Mouse (Mus musculus): ENCODE measurements around the gene Togaram2. TPM values are rescaled to one million over a fixed set of nuclear protein-coding genes. Genes with fewer than 3 reads are reported as not detected.
"Not testable (repeated sequence)": the region's sequence is repeated elsewhere in the genome, so short reads cannot be mapped to it uniquely, and the experiment has no call there.

Gene Togaram2
- polyA plus RNA-seq (2015; fragmentation: Nextera tagmentation; extraction: Ambion mirVana) = 0.06 TPM in 1 of 2 replicates, not detected in the other

DNA sequence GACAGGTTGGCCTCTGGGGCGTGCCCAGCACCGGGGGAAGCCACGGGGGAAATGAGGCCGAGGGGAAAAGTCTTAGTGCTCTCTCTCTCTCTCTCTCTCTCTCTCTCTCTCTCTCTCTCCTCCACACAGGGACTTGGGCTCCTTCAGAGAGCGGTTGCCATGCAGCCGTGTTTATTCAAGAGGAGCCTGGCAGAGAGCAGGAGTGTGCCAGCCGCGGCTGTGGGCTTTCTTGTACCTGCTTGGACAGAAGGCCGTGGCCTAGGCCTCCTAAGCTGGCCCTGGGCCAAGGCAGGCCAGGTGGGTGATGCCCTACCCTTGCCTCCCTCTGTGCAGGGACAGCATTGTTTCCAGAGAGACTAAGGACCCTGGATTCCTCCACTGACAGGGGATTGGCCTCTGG is at the start of gene Togaram2:
Gene Togaram2 (plus strand): TSS at position 170 of the 400 bp plus-strand sequence.
- Histone ChIP-seq H3K36me3 (no peaks in the 10 kb centered on the region), H3K9me3 (0 out of 2 replicates have a peak, but pooled peaks cover 4% of the 10 kb centered on the region), H3K4me2 (replicated peaks) (no peak within 1 kb of the TSS), H3K27me3 (no peaks in the 10 kb centered on the region), H3K4me3 (no peak within 1 kb of the TSS), H3K4me1 (no peaks in the 10 kb centered on the region), H3K9ac (peak within 1 kb of the TSS; percentile 19; the same call in 1 of the 2 replicates), H3K27ac (no peak within 1 kb of the TSS)
- WGBS = 68% methylated on average over 9 of the region's 9 CpGs
- no peak for ATAC-seq (ENCODE audit: low FRiP score, low read depth)

DNA sequence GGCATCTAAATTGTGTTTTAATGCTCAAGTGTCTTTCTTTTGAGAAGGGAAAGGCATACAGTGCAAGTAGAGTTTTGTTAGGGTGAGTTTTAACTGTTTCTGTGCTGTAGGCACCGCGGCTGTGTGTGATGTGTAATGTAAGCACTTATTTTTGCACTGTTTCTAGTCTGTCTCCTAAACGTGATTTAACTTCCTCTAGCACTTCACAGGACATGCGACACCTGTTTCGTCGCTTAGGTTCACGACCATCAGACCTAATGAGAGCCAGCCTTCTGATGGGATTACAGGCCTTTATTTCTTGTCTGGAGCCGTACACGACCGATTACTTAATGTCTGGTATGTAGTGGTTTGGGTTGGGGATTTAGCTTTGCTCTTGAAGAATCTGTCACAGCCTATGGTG is 41.3 kb upstream of the Togaram2 start:
- WGBS = 62% methylated on average over 10 of the region's 10 CpGs
- Histone ChIP-seq H3K4me2 (replicated peaks) (no peak overlapping the region), H3K27ac (no peak overlapping the region), H3K36me3 (peaks cover 79% of the 10 kb centered on the region), H3K4me1 (no peaks in the 10 kb centered on the region), H3K9ac (no peak overlapping the region), H3K9me3 (no peaks in the 10 kb centered on the region), H3K4me3 (no peak overlapping the region), H3K27me3 (no peaks in the 10 kb centered on the region)
- ATAC-seq (ENCODE audit: low FRiP score, low read depth) = no peak

DNA sequence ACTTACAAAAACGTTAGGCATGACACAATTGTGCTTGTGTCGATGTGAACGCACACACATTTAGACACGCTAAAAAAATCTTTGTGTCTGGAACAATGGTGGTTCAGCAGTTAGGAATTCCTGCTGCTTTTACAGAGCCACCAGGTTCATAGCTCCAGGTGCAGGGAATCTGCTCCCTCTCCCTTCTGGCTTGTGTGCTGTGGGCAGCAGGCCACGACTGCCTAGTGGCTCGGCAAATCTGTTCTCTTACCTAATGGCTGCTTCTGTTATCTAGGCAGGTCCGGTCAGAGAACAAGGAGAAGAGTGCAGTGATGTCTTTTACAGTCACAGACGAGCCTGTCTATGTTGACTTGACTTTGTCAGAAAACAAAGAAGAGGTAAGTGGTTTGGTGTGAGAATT is 39.7 kb upstream of the Togaram2 start:
- H3K9me3 ChIP-seq = no peaks in the 10 kb centered on the region
- H3K4me2 ChIP-seq (replicated peaks) = no peak overlapping the region
- H3K27me3 ChIP-seq = no peaks in the 10 kb centered on the region
- no peak overlapping the region for H3K27ac ChIP-seq
- H3K4me3 ChIP-seq = no peak overlapping the region
- H3K9ac ChIP-seq = no peak overlapping the region
- peaks cover 81% of the 10 kb centered on the region for H3K36me3 ChIP-seq
- 88% methylated on average over 8 of the region's 8 CpGs for WGBS
- H3K4me1 ChIP-seq = no peaks in the 10 kb centered on the region
- ATAC-seq (ENCODE audit: low FRiP score, low read depth) = no peak

DNA sequence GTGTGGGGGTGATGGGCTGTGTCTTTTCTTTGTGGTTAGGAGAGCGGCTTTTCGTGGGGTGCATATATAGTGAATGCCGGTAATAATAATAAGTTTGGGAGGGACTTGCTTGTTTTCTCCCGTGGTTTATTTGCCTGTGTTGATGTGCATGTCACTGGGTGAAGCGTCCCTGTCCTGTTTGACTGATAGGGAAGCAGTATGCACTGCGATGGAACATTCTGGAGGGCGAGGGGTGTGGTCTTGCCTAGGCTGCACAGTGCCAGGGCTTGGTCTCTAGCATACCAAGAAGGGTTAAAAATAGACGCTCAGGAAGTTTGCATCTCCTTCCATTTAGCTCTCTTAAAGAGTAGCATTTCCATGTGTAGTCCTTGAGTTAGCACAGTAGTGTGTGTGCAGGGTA is 36.3 kb upstream of the Togaram2 start:
- H3K4me1 ChIP-seq = no peaks in the 10 kb centered on the region
- H3K4me2 ChIP-seq (replicated peaks) = no peak overlapping the region
- H3K9ac ChIP-seq = no peak overlapping the region
- ATAC-seq (ENCODE audit: low FRiP score, low read depth) = no peak
- no peaks in the 10 kb centered on the region for H3K27me3 ChIP-seq
- no peak overlapping the region for H3K27ac ChIP-seq
- no peak overlapping the region for H3K4me3 ChIP-seq
- 93% methylated on average over 8 of the region's 8 CpGs for WGBS
- H3K9me3 ChIP-seq = no peaks in the 10 kb centered on the region
- peaks cover 89% of the 10 kb centered on the region for H3K36me3 ChIP-seq

DNA sequence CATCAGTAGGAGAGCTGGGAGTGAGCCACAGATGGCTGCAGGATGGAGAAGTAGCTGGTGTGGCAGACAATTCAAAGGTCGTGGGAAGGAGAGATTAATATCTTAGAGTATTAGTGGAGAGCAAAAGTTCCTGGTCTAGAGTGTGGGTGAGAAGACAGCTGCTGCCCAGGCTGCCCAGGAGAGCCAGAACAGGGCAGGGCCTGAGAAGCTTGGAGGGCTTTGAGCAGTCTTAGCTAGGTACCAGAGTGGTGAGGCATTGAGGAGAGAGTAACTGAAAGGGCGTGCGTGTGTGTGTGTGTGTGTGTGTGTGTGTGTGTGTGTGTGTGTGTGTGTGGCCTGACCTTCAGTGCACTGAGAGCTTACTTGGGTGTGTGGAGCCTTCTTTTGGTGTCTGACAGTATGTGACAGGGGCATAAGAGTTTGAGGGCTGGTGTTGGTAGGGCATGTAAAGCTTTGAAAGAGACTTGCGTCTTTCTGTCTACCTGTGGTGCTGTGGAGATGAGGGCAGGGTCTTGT is 35.3 kb upstream of the Togaram2 start:
- Histone ChIP-seq H3K4me1 (no peaks in the 10 kb centered on the region), H3K9me3 (no peaks in the 10 kb centered on the region), H3K27ac (no peak overlapping the region), H3K27me3 (no peaks in the 10 kb centered on the region), H3K4me2 (replicated peaks) (no peak overlapping the region), H3K36me3 (peaks cover 93% of the 10 kb centered on the region), H3K9ac (no peak overlapping the region), H3K4me3 (no peak overlapping the region)
- no peak for ATAC-seq (ENCODE audit: low FRiP score, low read depth)
- 85% methylated on average over 4 of the region's 4 CpGs for WGBS

DNA sequence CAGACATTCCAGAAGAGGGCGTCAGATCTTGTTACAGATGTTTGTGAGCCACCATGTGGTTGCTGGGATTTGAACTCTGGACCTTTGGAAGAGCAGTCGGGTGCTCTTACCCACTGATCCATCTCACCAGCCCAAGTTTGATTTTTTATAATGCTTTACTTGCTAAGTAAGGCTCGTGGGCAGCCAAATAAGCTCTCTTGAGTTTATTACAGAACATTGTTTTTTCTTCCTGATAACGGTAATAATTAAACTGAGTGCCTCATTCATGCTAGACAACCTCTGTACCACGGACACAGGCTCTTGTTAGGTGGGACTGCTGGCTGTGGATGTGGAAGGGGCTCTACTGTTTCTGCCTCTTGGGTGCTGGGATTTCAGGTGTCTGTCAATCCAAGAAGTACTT is 34.0 kb upstream of the Togaram2 start:
- 81% methylated on average over 5 of the region's 5 CpGs for WGBS
- not testable (repeated sequence) for H3K9ac ChIP-seq; H3K4me3 ChIP-seq; H3K27ac ChIP-seq; H3K4me2 ChIP-seq (replicated peaks); H3K4me1 ChIP-seq; ATAC-seq (ENCODE audit: low FRiP score, low read depth); H3K27me3 ChIP-seq; H3K9me3 ChIP-seq
- H3K36me3 ChIP-seq = peaks cover 88% of the 10 kb centered on the region

DNA sequence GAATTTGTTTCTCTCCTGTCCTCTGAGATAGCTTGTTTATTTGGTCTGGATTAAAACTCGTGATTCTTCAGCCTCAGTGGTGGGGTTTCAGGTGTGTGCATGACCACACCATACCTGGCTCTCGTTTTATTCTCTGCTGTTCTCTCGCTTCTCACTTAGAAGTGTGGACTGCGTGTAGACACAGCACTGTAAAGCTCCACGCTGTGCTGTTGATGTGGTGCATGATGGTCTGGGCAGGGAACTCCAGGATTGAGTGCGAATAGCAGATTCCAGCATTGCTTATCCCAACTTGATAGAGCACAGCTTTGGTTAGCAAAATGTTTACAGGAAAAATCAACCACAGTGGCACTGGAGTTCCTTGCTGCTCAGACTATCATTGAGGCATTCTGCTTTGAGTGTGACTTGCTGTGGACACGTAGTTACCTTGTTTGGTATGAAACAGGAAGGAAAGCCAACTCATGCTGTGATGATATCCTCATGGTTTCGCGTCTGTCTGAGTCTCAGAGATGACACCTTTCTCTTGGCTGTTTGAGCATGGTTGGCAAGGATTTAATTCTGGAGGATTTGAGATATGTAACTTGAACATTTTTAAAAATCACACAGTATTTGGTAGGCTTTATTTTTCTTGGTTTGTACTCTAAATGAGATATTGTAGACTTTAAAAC is 32.5 kb upstream of the Togaram2 start:
- Histone ChIP-seq H3K9ac (no peak overlapping the region), H3K27me3 (no peaks in the 10 kb centered on the region), H3K4me2 (replicated peaks) (no peak overlapping the region), H3K9me3 (no peaks in the 10 kb centered on the region), H3K4me1 (no peaks in the 10 kb centered on the region), H3K36me3 (peaks cover 87% of the 10 kb centered on the region), H3K4me3 (no peak overlapping the region), H3K27ac (no peak overlapping the region)
- 91% methylated on average over 9 of the region's 9 CpGs for WGBS
- ATAC-seq (ENCODE audit: low FRiP score, low read depth) = no peak

DNA sequence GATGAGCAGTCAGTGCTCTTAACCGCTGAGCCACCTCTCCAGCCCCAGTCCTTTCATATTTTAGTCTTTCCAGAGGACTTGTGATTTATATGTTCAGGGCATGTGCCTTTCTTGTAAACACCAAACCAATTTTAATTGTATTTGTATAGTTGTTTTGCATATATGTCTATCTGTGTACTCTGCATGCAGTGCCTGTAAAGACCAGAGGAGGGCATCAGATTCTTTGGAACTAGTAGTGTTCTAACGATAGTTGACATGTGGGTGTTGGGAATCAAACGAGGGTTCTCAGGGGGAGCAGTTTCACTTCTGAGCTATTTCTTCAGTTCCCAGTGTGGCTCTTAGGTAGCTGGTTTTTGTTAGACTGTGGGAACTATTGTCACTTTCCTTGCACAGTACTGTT is 30.9 kb upstream of the Togaram2 start:
- no peak overlapping the region for H3K27ac ChIP-seq
- ATAC-seq (ENCODE audit: low FRiP score, low read depth) = no peak
- H3K4me1 ChIP-seq = no peaks in the 10 kb centered on the region
- no peaks in the 10 kb centered on the region for H3K9me3 ChIP-seq
- H3K36me3 ChIP-seq = peaks cover 84% of the 10 kb centered on the region
- 84% methylated on average over 3 of the region's 3 CpGs for WGBS
- no peak overlapping the region for H3K4me3 ChIP-seq
- no peak overlapping the region for H3K9ac ChIP-seq
- no peaks in the 10 kb centered on the region for H3K27me3 ChIP-seq
- H3K4me2 ChIP-seq (replicated peaks) = no peak overlapping the region

DNA sequence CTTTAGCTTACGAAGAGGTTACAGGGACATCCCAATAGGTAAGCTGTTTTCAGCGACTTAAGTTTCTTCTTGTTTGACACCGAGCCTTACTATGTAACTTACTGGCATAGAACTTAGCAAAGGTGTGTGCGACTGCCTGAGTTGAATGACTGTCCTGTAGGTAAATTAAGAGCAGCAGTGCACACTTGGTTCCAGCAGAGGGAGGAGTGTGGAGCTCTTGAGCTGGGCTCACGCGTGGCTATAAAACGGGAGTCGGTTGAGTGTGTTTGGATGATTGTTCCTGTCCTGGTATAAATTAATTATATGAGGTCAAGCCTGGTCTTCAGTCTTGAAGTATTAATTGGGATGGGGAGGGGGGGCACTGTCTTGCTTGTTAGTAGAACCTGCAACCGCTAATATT is 23.1 kb upstream of the Togaram2 start:
- Histone ChIP-seq H3K27me3 (no peaks in the 10 kb centered on the region), H3K9me3 (no peaks in the 10 kb centered on the region), H3K4me3 (no peak overlapping the region), H3K36me3 (peaks cover 79% of the 10 kb centered on the region), H3K27ac (no peak overlapping the region), H3K4me2 (replicated peaks) (no peak overlapping the region), H3K4me1 (no peaks in the 10 kb centered on the region), H3K9ac (no peak overlapping the region)
- 87% methylated on average over 9 of the region's 9 CpGs for WGBS
- ATAC-seq (ENCODE audit: low FRiP score, low read depth) = no peak

DNA sequence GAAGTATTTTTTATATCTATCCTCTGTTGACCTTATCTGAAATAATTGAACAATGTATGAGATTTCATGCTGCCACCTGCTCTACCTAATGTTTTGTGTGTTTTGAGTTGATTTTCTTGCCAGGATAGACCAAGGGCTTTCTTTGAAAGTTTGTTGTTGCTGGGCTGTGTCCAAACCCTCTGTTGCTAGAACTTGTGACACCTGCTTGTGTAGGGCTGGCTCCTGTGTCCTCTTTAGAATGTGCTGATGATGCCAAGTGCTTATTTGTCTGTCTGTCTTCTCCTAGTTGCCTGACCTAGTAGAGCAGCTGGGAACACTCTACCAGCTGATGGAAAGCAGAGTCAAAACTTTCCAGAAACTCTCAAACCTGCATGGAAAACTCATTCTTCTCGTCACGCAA is 20.6 kb upstream of the Togaram2 start:
- WGBS = 89% methylated on average over 2 of the region's 2 CpGs
- no peaks in the 10 kb centered on the region for H3K27me3 ChIP-seq
- H3K9me3 ChIP-seq = no peaks in the 10 kb centered on the region
- no peak overlapping the region for H3K27ac ChIP-seq
- no peak overlapping the region for H3K4me2 ChIP-seq (replicated peaks)
- no peak overlapping the region for H3K9ac ChIP-seq
- no peak for ATAC-seq (ENCODE audit: low FRiP score, low read depth)
- H3K36me3 ChIP-seq = peaks cover 80% of the 10 kb centered on the region
- H3K4me3 ChIP-seq = no peak overlapping the region
- H3K4me1 ChIP-seq = no peaks in the 10 kb centered on the region

DNA sequence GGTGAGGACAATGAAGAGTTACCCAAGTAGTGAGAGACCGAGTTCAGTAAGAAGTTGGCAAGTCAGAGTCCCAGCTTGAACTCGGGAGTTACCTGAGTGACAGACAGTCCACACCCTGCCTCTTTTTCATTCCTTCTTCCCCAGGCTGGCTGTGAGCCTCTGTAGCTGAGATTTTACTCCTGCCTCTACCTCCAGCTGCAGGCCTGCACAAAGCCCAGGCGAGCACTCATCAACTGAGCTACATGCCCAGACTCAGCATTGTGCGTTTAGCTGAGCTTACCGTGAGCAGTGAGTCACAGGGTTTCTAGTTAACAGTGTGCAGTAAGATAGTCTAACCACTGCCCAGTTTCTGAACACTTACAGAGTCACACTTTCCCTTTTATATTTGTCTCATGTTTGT is 20.1 kb upstream of the Togaram2 start:
- no peak for ATAC-seq (ENCODE audit: low FRiP score, low read depth)
- H3K4me1 ChIP-seq = no peaks in the 10 kb centered on the region
- H3K27ac ChIP-seq = no peak overlapping the region
- WGBS = 83% methylated on average over 5 of the region's 5 CpGs
- H3K27me3 ChIP-seq = no peaks in the 10 kb centered on the region
- H3K4me2 ChIP-seq (replicated peaks) = no peak overlapping the region
- no peaks in the 10 kb centered on the region for H3K9me3 ChIP-seq
- H3K4me3 ChIP-seq = no peak overlapping the region
- H3K36me3 ChIP-seq = peaks cover 82% of the 10 kb centered on the region
- H3K9ac ChIP-seq = no peak overlapping the region

DNA sequence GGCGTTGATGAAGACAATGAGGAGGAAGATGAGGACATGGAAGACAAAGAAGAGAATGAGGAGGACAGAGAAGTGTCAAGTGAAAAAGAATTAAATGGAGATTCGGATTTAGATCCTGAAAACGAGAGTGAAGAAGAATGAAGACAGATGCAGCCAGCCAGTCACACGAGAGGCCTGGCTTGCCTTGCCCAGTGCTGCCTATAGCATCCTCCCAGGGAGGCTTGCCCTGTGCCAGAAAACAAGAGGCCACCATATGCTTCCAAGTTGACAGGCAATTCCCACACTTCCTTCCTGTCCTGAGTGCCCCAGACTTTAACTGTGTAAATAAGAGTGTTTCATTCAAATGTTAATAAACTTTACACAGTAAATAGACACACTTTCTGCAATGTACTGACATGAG is 15.5 kb upstream of the Togaram2 start:
- 0 out of 2 replicates have a peak, but pooled peaks cover 5% of the 10 kb centered on the region for H3K4me1 ChIP-seq
- no peak overlapping the region for H3K27ac ChIP-seq
- H3K9me3 ChIP-seq = no peaks in the 10 kb centered on the region
- no peaks in the 10 kb centered on the region for H3K27me3 ChIP-seq
- WGBS = 84% methylated on average over 4 of the region's 4 CpGs
- H3K4me2 ChIP-seq (replicated peaks) = no peak overlapping the region
- no peak for ATAC-seq (ENCODE audit: low FRiP score, low read depth)
- no peak overlapping the region for H3K4me3 ChIP-seq
- H3K9ac ChIP-seq = no peak overlapping the region
- peaks cover 53% of the 10 kb centered on the region for H3K36me3 ChIP-seq

DNA sequence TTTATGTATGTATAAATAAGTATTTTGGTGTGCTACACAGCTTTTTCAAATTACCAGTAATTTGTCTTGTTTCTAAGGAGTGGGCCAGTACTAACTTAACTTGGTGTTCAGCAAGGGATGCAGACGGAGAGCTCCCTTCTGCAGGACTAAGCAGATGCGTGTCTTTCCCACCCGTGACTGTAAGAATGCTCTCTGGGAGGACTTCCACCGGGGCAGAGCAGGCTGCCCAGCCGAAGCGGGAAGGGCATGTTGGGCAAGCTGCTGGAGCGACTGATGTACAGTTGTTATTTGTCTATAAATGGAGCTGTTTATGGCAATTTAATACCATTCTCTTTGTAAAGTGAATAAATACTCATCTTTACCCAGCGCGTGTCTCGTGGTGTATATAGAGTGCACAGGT is 14.4 kb upstream of the Togaram2 start:
- 93% methylated on average over 10 of the region's 10 CpGs for WGBS

More for the DNA sequence above, 14.4 kb upstream of the Togaram2 start:
- Histone ChIP-seq H3K9me3 (no peaks in the 10 kb centered on the region), H3K4me3 (no peak overlapping the region), H3K27me3 (no peaks in the 10 kb centered on the region), H3K36me3 (peaks cover 44% of the 10 kb centered on the region), H3K9ac (no peak overlapping the region), H3K27ac (no peak overlapping the region), H3K4me1 (0 out of 2 replicates have a peak, but pooled peaks cover 5% of the 10 kb centered on the region), H3K4me2 (replicated peaks) (no peak overlapping the region)
- no peak for ATAC-seq (ENCODE audit: low FRiP score, low read depth)

Data from limb, embryonic 13.5 days (tissue).